Mouse (Mus musculus) heart, embryonic 14.5 days (tissue): ENCODE results near the gene Cacna1b. TPM values are rescaled to one million over a fixed set of nuclear protein-coding genes. Genes with fewer than 3 reads are reported as not detected.

Experiments
- ATAC-seq: fragments of 200-750 bp; cut with Nextera tagmentation; 2 replicates; pipeline ENCODE4 v1.8.0; 2017; ENCODE audit warnings: low read depth, moderate TSS enrichment; ENCODE audit not compliant: insufficient number of reproducible peaks, insufficient read depth, low FRiP score
- H3K27ac ChIP-seq, 2 experiments: fragments of 200-500 bp in 1 of 2; fragments of 300-500 bp in 1 of 2; sonication (generic) in 1 of 2; replicated peaks in 1 of 2; 2 replicates each; pipeline ENCODE4 v1.5.1; 2012 to 2014; ENCODE audit warnings: low read depth in 2 of 2, low read length in 2 of 2, control low read depth in 1 of 2, mild to moderate bottlenecking in 1 of 2, mixed read lengths in 1 of 2; ENCODE audit not compliant: control insufficient read depth in 1 of 2, insufficient read depth in 1 of 2
- H3K27me3 ChIP-seq: fragments of 300-500 bp; sonication (generic); 2 replicates; pipeline ENCODE4 v1.6.1; 2014; ENCODE audit warnings: mild to moderate bottlenecking, low read length, control low read depth; ENCODE audit not compliant: control insufficient read depth, insufficient read depth
- H3K36me3 ChIP-seq: fragments of 300-500 bp; sonication (generic); 2 replicates; pipeline ENCODE4 v1.6.1; 2014; ENCODE audit warnings: mild to moderate bottlenecking, control low read depth, low read length, mixed read lengths; ENCODE audit not compliant: control insufficient read depth, insufficient read depth
- H3K4me1 ChIP-seq, 2 experiments: fragments of 200-500 bp in 1 of 2; fragments of 300-500 bp in 1 of 2; sonication (generic) in 1 of 2; 2 replicates each; pipeline ENCODE4 v1.6.1; 2012 to 2014; ENCODE audit warnings: low read length in 2 of 2, control low read depth in 1 of 2, mixed read lengths in 1 of 2; ENCODE audit not compliant: control insufficient read depth in 2 of 2, insufficient read depth in 2 of 2
- H3K4me2 ChIP-seq: fragments of 300-500 bp; sonication (generic); 2 replicates; pipeline ENCODE4 v1.6.1; 2014; ENCODE audit warnings: mild to moderate bottlenecking, low read length
- H3K4me3 ChIP-seq, 2 experiments: fragments of 200-500 bp in 1 of 2; fragments of 300-500 bp in 1 of 2; sonication (generic) in 1 of 2; 2 replicates each; pipeline ENCODE4 v1.5.1; 2012 to 2014; ENCODE audit warnings: low read length in 2 of 2, mild to moderate bottlenecking in 2 of 2, control low read depth in 1 of 2, low read depth in 1 of 2, moderate library complexity in 1 of 2; ENCODE audit not compliant: control insufficient read depth in 1 of 2, insufficient read depth in 1 of 2
- H3K9ac ChIP-seq: fragments of 300-500 bp; sonication (generic); 2 replicates; pipeline ENCODE4 v1.6.1; 2014; ENCODE audit warnings: mild to moderate bottlenecking, low read length
- H3K9me3 ChIP-seq: fragments of 300-500 bp; sonication (generic); 2 replicates; pipeline ENCODE4 v1.6.1; 2016; ENCODE audit warnings: low read length, control low read depth; ENCODE audit not compliant: control insufficient read depth
- WGBS: fragments of 180-500 bp; shearing (Covaris S2); extraction: QIAGEN DNeasy Blood & Tissue Kit; methylation state at CpG from one replicate; pipeline ENCODE4 v1.1.7; 2014; 5-methylcytosine and 5-hydroxymethylcytosine counted together
- polyA plus RNA-seq: library from polyadenylated mRNA; unstranded; fragments of >200 nt; fragmentation: Nextera tagmentation; extraction: Ambion mirVana; gene quantifications from 2 replicates; pipeline ENCODE4 v1.2.1, GENCODE M21; 2014

Cacna1b gene
- 0.15 and 0.28 TPM in 2 replicates for polyA plus RNA-seq

DNA sequence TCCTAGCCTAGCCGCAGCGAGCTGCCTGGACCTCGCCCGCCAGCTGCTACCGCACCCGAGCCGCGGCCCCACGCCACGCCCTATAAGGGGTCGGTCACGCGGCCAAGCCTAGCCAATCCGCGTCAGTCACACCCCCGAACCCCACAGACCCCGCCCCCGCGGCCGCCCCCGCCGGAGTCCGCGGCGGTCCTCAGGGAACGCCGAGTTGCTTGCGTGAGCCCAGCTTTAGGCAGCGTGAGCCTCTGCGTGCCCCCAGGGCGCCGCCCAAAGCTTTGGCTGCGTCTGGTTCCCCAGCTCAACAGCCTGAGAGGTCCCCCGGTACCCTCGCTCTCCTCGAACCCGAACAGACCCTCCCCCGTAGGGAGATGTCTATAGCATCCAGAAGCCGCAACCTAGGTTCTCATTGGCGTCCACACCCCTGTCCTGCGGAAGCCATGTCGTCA, at the start of gene Cacna1b:
Cacna1b (minus strand) TSS at position 38 of the 443 bp plus-strand sequence.
- peak within 1 kb of the TSS; percentile 39 to 52 for H3K4me3 ChIP-seq
- ATAC-seq: peak; percentile 77
- no peak within 1 kb of the TSS for H3K9ac ChIP-seq
- peak within 1 kb of the TSS; percentile 94 for H3K4me2 ChIP-seq
- no peaks in the 10 kb centered on the region for H3K9me3 ChIP-seq
- H3K27ac ChIP-seq: no peak within 1 kb of the TSS
- peaks cover 41% of the 10 kb centered on the region for H3K27me3 ChIP-seq
- no peaks in the 10 kb centered on the region for H3K36me3 ChIP-seq
- peaks cover 6 to 10% of the 10 kb centered on the region in 2 experiments; a peak in 3 of 4 replicates for H3K4me1 ChIP-seq
- WGBS: under 1% methylated on average over 40 of the region's 42 CpGs

DNA sequence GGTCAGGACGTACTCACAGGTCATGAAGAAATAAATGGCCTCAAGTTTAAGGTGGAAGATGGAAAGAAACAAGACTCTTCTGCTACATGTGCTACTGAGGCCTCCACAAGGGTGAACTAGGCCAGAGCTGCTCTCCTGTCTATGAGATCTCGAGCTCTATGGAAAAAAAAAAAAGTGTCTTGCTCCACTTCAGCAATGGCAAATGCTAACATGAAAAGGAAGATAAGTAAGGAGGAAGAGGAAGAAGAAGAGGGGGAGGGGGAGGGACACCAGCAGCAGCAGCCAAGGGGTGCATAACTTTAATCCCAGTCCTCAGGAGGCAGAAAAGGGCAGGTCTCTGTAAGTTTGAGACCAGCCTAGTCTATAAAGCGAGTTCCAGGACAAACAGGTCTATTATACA, 46.8 kb upstream of the Cacna1b start:
- Histone ChIP-seq H3K36me3 (peaks cover 80% of the 10 kb centered on the region), H3K4me3 (no peak overlapping the region), H3K9me3 (no peaks in the 10 kb centered on the region), H3K9ac (no peak overlapping the region), H3K4me2 (no peak overlapping the region), H3K4me1 (no peaks in the 10 kb centered on the region), H3K27ac (no peak overlapping the region), H3K27me3 (no peaks in the 10 kb centered on the region)
- 64% methylated on average over 3 of the region's 3 CpGs for WGBS
- ATAC-seq: no peak

DNA sequence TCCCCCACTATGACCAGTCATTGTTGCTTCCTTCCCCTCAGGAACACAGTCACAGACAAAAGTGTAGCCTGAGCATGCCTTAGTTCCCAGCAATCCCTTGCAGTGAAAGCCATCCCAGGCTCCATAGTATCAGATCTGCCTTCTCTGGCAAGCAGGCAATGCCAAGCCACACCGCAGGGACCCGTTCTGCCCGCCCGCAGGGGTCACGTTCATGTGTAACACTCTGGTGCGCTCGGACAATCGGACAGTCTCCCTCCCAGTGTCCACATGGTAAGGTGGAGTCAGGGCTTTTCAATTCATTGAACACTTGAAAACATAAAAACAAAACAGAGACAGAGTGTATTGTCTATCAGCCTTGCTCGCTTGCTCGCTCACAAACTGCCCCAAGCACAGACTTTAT, 44.7 kb upstream of the Cacna1b start:
- Histone ChIP-seq H3K4me3 (no peak overlapping the region), H3K9me3 (no peaks in the 10 kb centered on the region), H3K9ac (no peak overlapping the region), H3K27ac (no peak overlapping the region), H3K27me3 (no peaks in the 10 kb centered on the region), H3K4me1 (no peaks in the 10 kb centered on the region), H3K36me3 (peaks cover 83% of the 10 kb centered on the region), H3K4me2 (no peak overlapping the region)
- no peak for ATAC-seq
- WGBS: 98% methylated on average over 10 of the region's 10 CpGs

DNA sequence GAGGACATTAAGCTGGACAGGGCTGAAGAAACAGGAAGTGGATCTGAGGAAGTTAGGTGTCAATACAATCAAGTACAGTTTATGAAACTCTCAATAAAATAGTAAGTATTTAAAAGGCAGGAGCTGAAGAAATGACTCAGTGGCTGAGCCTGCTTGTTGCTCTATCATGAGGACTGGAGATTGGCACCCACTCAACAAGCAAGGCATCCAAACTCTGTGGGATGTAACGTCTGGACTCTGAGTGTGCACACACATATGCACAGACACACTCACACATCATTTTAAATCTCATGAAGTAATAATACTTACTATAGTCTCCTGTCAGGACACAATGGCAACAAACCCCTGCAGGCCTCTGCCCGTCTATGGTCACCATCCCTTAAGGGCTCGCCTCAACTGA, 44.1 kb upstream of the Cacna1b start:
- peaks cover 83% of the 10 kb centered on the region for H3K36me3 ChIP-seq
- no peak overlapping the region for H3K4me2 ChIP-seq

DNA sequence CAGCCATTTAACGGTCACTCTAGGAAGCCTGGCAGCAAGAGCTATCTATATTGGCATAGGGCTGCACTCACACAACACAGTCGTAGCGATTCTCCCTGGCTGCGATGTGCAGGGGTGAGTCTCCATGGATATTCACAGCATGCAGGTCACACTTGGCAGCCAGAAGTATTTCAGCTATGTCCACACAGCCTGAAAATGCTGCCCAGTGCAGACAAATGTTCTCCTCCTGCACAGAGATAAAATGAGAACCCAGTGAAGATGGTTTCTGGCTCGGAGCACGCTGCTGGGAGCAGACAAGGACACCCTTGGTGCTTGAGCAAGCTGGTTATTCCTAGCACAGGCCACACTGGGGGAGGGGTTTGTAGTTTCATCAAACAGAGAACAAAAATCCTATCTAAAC, 43.2 kb upstream of the Cacna1b start:
- no peaks in the 10 kb centered on the region for H3K4me1 ChIP-seq
- H3K27me3 ChIP-seq: no peaks in the 10 kb centered on the region
- ATAC-seq: peak; percentile 63
- H3K9ac ChIP-seq: no peak overlapping the region
- WGBS: 42% methylated on average over 6 of the region's 6 CpGs
- no peak overlapping the region for H3K4me3 ChIP-seq
- no peaks in the 10 kb centered on the region for H3K9me3 ChIP-seq
- H3K36me3 ChIP-seq: peaks cover 84% of the 10 kb centered on the region
- H3K4me2 ChIP-seq: no peak overlapping the region
- H3K27ac ChIP-seq: no peak overlapping the region; a peak in 1 of 4 replicates

More for the DNA sequence above, 44.1 kb upstream of the Cacna1b start:
- no peaks in the 10 kb centered on the region for H3K4me1 ChIP-seq
- H3K27me3 ChIP-seq: no peaks in the 10 kb centered on the region
- H3K27ac ChIP-seq: no peak overlapping the region
- ATAC-seq: no peak
- WGBS: 88% methylated on average over 3 of the region's 3 CpGs
- H3K9me3 ChIP-seq: no peaks in the 10 kb centered on the region
- no peak overlapping the region for H3K9ac ChIP-seq
- H3K4me3 ChIP-seq: no peak overlapping the region

DNA sequence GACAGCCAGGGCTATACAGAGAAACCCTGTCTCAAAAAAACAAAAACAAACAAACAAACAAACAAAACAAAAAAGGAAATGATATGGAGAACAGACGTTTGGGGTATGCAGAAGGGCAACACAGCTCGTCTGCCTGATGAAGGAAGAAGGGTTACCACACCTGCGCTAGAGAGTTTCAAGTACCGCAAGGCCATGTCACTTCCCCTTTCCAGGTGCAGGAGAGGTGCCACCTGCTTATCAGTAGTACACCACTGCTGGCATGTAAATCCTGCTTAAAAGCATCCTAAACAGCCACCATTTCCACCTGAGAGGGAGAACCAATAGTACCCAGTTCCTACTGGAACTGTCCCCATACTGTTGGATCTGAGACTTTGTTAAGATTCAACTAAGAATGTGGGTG, 42.7 kb upstream of the Cacna1b start:
- no peaks in the 10 kb centered on the region for H3K4me1 ChIP-seq
- 92% methylated on average over 4 of the region's 4 CpGs for WGBS
- H3K27ac ChIP-seq: no peak overlapping the region; a peak in 1 of 4 replicates
- H3K4me2 ChIP-seq: no peak overlapping the region
- peaks cover 85% of the 10 kb centered on the region for H3K36me3 ChIP-seq
- no peak overlapping the region for H3K9ac ChIP-seq
- H3K9me3 ChIP-seq: no peaks in the 10 kb centered on the region
- H3K27me3 ChIP-seq: no peaks in the 10 kb centered on the region
- no peak overlapping the region for H3K4me3 ChIP-seq
- ATAC-seq: no peak

DNA sequence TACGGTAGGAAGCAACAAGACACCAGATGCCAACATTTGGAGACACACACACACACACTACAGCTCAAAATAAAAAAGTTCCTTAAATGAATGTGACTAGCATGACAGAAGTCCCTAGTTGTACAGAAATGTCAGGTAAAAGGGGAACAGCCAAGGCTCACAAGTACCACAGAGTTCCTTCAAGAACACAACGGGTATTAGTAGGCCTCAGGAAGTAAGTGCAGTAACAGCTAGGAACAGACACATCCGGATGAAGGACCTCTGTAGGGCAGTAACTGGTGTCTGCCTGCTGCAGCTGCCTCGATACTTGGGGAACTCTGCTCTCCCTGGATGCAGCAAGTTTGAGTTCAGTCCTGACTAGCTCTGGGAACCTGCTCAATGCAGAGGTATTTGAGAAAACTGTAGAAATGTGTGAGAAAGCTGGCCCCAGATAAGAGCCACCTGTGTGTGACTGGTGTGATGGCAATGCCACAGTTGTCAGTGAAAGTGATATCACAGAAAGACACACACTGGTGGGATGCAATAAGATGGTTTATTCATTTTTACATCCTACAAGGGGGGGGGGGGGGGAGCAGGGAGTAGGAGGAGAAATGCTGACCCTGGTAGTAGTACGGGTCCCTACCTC, 34.0 kb upstream of the Cacna1b start:
- H3K4me3 ChIP-seq: no peak overlapping the region
- WGBS: 89% methylated on average over 5 of the region's 5 CpGs
- H3K36me3 ChIP-seq: peaks cover 93% of the 10 kb centered on the region
- no peaks in the 10 kb centered on the region for H3K4me1 ChIP-seq
- H3K27ac ChIP-seq: no peak overlapping the region
- H3K4me2 ChIP-seq: no peak overlapping the region
- no peaks in the 10 kb centered on the region for H3K27me3 ChIP-seq
- no peak for ATAC-seq
- H3K9ac ChIP-seq: no peak overlapping the region
- no peaks in the 10 kb centered on the region for H3K9me3 ChIP-seq

DNA sequence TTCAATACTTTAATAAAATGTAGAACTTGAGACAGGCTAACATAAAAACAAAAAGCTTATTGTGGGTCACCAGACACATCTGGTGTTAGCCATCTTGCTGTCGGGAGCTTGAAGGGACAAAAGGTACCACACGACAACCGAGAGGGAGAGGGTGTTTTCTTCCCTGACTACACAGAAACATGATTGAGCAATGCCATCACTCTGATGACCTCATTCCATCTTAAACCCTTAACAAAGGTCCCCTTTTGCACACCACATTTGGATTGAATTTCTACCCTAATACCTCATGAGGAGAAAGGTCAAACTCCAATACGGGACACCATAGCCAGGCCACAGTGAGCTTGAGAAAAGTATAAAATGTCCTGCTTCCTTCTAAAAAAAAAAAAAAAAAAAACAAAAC, 24.3 kb upstream of the Cacna1b start:
- no peak overlapping the region for H3K27ac ChIP-seq
- 73% methylated on average over 4 of the region's 4 CpGs for WGBS
- H3K36me3 ChIP-seq: peaks cover 24% of the 10 kb centered on the region
- H3K4me3 ChIP-seq: no peak overlapping the region
- no peak for ATAC-seq
- no peaks in the 10 kb centered on the region for H3K9me3 ChIP-seq
- H3K4me2 ChIP-seq: no peak overlapping the region
- H3K9ac ChIP-seq: no peak overlapping the region
- H3K27me3 ChIP-seq: no peaks in the 10 kb centered on the region
- H3K4me1 ChIP-seq: no peaks in the 10 kb centered on the region
